Mouse (Mus musculus) forebrain, embryonic 16.5 days (tissue): ENCODE measurements around the gene Kcnd3. TPM values are rescaled to one million over a fixed set of nuclear protein-coding genes. Genes with fewer than 3 reads are reported as not detected.

Experiments used
- ATAC-seq: fragments of 200-750 bp; cut with Nextera tagmentation; 2 replicates; pipeline ENCODE4 v1.8.0; 2017; ENCODE audit warnings: mild to moderate bottlenecking, moderate library complexity
- H3K27ac ChIP-seq: fragments of 300-500 bp; sonication (generic); 2 replicates; pipeline ENCODE4 v1.5.1; 2014; ENCODE audit warnings: low read length, control low read depth
- H3K27me3 ChIP-seq: fragments of 300-500 bp; sonication (generic); replicated peaks from 2 replicates; pipeline ENCODE4 v1.6.1; 2014; ENCODE audit warnings: low read length; ENCODE audit not compliant: control insufficient read depth, insufficient read depth
- H3K36me3 ChIP-seq: fragments of 300-500 bp; sonication (generic); 2 replicates; pipeline ENCODE4 v1.6.1; 2014; ENCODE audit not compliant: control insufficient read depth, insufficient read depth
- H3K4me1 ChIP-seq: fragments of 300-500 bp; sonication (generic); replicated peaks from 2 replicates; pipeline ENCODE4 v1.6.1; 2014; ENCODE audit warnings: low read length; ENCODE audit not compliant: control insufficient read depth, insufficient read depth
- H3K4me2 ChIP-seq: fragments of 300-500 bp; sonication (generic); 2 replicates; pipeline ENCODE4 v1.6.1; 2014; ENCODE audit warnings: mild to moderate bottlenecking, low read length, control low read depth
- H3K4me3 ChIP-seq: fragments of 300-500 bp; sonication (generic); replicated peaks from 2 replicates; pipeline ENCODE4 v1.5.1; 2014; ENCODE audit warnings: mild to moderate bottlenecking, low read length, control low read depth
- H3K9ac ChIP-seq: fragments of 300-500 bp; sonication (generic); replicated peaks from 2 replicates; pipeline ENCODE4 v1.6.1; 2014; ENCODE audit warnings: low read depth, low read length, control low read depth
- H3K9me3 ChIP-seq: fragments of 300-500 bp; sonication (generic); 2 replicates; pipeline ENCODE4 v1.6.1; 2016; ENCODE audit warnings: low read length; ENCODE audit not compliant: control insufficient read depth
- whole genome bisulfite sequencing: fragments of 180-500 bp; shearing (Covaris S2); extraction: QIAGEN DNeasy Blood & Tissue Kit; methylation state at CpG from one replicate; pipeline ENCODE4 v1.1.7; 2014; 5-methylcytosine and 5-hydroxymethylcytosine counted together
- polyA plus RNA-seq: library from polyadenylated mRNA; unstranded; fragments of >200 nt; fragmentation: Nextera tagmentation; extraction: Ambion mirVana; gene quantifications from 2 replicates; pipeline ENCODE4 v1.2.1, GENCODE M21; 2015

The Kcnd3 gene
- polyA plus RNA-seq, 1 experiment from 2014 or later: 8.6 TPM

GRCm38 (mm10) chr3:105529700-105530099, 77.6 kb downstream of the Kcnd3 start:
- whole genome bisulfite sequencing: 9% methylated on average over 5 of the region's 5 CpGs
- Histone ChIP-seq H3K27me3 (no peaks in the 10 kb centered on the region), H3K9me3 (no peaks in the 10 kb centered on the region), H3K4me1 (peaks cover 49% of the 10 kb centered on the region), H3K4me2 (no peak overlapping the region), H3K9ac (no peak overlapping the region), H3K4me3 (no peak overlapping the region), H3K36me3 (no peaks in the 10 kb centered on the region), H3K27ac (peak overlapping the region; percentile 93)
- ATAC-seq: no peak

- no peaks in the 10 kb centered on the region for H3K9me3 ChIP-seq
- H3K36me3 ChIP-seq: no peaks in the 10 kb centered on the region
- peak overlapping the region; percentile 48 for H3K4me2 ChIP-seq
- no peaks in the 10 kb centered on the region for H3K27me3 ChIP-seq
- H3K9ac ChIP-seq: 0 out of 2 replicates have a peak overlapping the region, but pooled peaks have one; percentile 25
- peak overlapping the region; percentile 93 for H3K27ac ChIP-seq
- 4% methylated on average over 11 of the region's 11 CpGs for WGBS
- H3K4me1 ChIP-seq: peaks cover 49% of the 10 kb centered on the region
- H3K4me3 ChIP-seq: no peak overlapping the region; the same call in 1 of the 2 replicates
- ATAC-seq: peak; percentile 90
Observed at GRCm38 (mm10) chr3:105530363-105531130, 78.4 kb downstream of the Kcnd3 start.

- no peaks in the 10 kb centered on the region for H3K27me3 ChIP-seq
- no peaks in the 10 kb centered on the region for H3K9me3 ChIP-seq
- H3K4me1 ChIP-seq: peaks cover 17% of the 10 kb centered on the region
- 55% methylated on average over 6 of the region's 6 CpGs for WGBS
- no peak overlapping the region; the same call in 1 of the 2 replicates for H3K27ac ChIP-seq
- no peaks in the 10 kb centered on the region for H3K36me3 ChIP-seq
- no peak overlapping the region for H3K4me3 ChIP-seq
- ATAC-seq: peak; percentile 7; the same call in 1 of the 2 replicates
- no peak overlapping the region for H3K9ac ChIP-seq
- no peak overlapping the region for H3K4me2 ChIP-seq
Observed at GRCm38 (mm10) chr3:105538406-105538805, 86.3 kb downstream of the Kcnd3 start.

GRCm38 (mm10) chr3:105538819-105539607, 86.9 kb downstream of the Kcnd3 start:
- peak; percentile 78 for ATAC-seq
- Histone ChIP-seq H3K36me3 (no peaks in the 10 kb centered on the region), H3K9me3 (no peaks in the 10 kb centered on the region), H3K27ac (no peak overlapping the region; the same call in 1 of the 2 replicates), H3K4me3 (no peak overlapping the region), H3K4me2 (no peak overlapping the region), H3K4me1 (peaks cover 16% of the 10 kb centered on the region), H3K27me3 (no peaks in the 10 kb centered on the region), H3K9ac (no peak overlapping the region)
- WGBS: 16% methylated on average over 13 of the region's 13 CpGs

- Histone ChIP-seq H3K4me1 (peaks cover 21% of the 10 kb centered on the region), H3K4me3 (no peak overlapping the region), H3K4me2 (no peak overlapping the region), H3K9ac (no peak overlapping the region), H3K27ac (no peak overlapping the region), H3K36me3 (no peaks in the 10 kb centered on the region), H3K9me3 (no peaks in the 10 kb centered on the region), H3K27me3 (no peaks in the 10 kb centered on the region)
- no peak for ATAC-seq
- 75% methylated on average over 4 of the region's 4 CpGs for WGBS
Observed at GRCm38 (mm10) chr3:105542741-105543140, 90.6 kb downstream of the Kcnd3 start.

- Histone ChIP-seq H3K4me3 (no peak overlapping the region), H3K9me3 (no peaks in the 10 kb centered on the region), H3K4me1 (peaks cover 15% of the 10 kb centered on the region), H3K27me3 (no peaks in the 10 kb centered on the region), H3K27ac (no peak overlapping the region), H3K36me3 (no peaks in the 10 kb centered on the region), H3K9ac (no peak overlapping the region), H3K4me2 (no peak overlapping the region)
- WGBS: 100% methylated on average over 1 of the region's 1 CpGs
- no peak for ATAC-seq
Observed at GRCm38 (mm10) chr3:105544106-105544505, 92.0 kb downstream of the Kcnd3 start.

GRCm38 (mm10) chr3:105546611-105547071, 94.5 kb downstream of the Kcnd3 start:
- WGBS: 41% methylated on average over 13 of the region's 13 CpGs
- ATAC-seq: no peak
- Histone ChIP-seq H3K9me3 (no peaks in the 10 kb centered on the region), H3K9ac (no peak overlapping the region), H3K36me3 (no peaks in the 10 kb centered on the region), H3K4me1 (peaks cover 10% of the 10 kb centered on the region), H3K27me3 (no peaks in the 10 kb centered on the region), H3K4me3 (no peak overlapping the region), H3K27ac (no peak overlapping the region), H3K4me2 (no peak overlapping the region)

- no peaks in the 10 kb centered on the region for H3K36me3 ChIP-seq
- H3K9ac ChIP-seq: no peak overlapping the region
- no peak overlapping the region for H3K27ac ChIP-seq
- no peak for ATAC-seq
- no peaks in the 10 kb centered on the region for H3K27me3 ChIP-seq
- H3K4me2 ChIP-seq: no peak overlapping the region
- no peaks in the 10 kb centered on the region for H3K9me3 ChIP-seq
- 83% methylated on average over 11 of the region's 11 CpGs for WGBS
- H3K4me1 ChIP-seq: peaks cover 5% of the 10 kb centered on the region
- no peak overlapping the region for H3K4me3 ChIP-seq
Observed at GRCm38 (mm10) chr3:105548074-105548771, 96.1 kb downstream of the Kcnd3 start.

- H3K9ac ChIP-seq: no peak overlapping the region
- H3K4me3 ChIP-seq: no peak overlapping the region
- no peak overlapping the region for H3K4me2 ChIP-seq
- H3K9me3 ChIP-seq: no peaks in the 10 kb centered on the region
- ATAC-seq: peak; percentile 61
- 0 out of 2 replicates have a peak, but pooled peaks cover 2% of the 10 kb centered on the region for H3K4me1 ChIP-seq
- no peaks in the 10 kb centered on the region for H3K36me3 ChIP-seq
- WGBS: 37% methylated on average over 2 of the region's 2 CpGs
- no peak overlapping the region for H3K27ac ChIP-seq
- H3K27me3 ChIP-seq: no peaks in the 10 kb centered on the region
Observed at GRCm38 (mm10) chr3:105559456-105559855, 107.3 kb downstream of the Kcnd3 start.
